Mouse (Mus musculus) C2C12 (cell line): ENCODE results near the gene Epsti1. TPM values are rescaled to one million over a fixed set of nuclear protein-coding genes. Genes with fewer than 3 reads are reported as not detected.

Experiments
- H3K27me3 ChIP-seq: one replicate; pipeline ENCODE4 v1.6.1; 2011; ENCODE audit not compliant: control insufficient read depth, insufficient read depth, insufficient read length
- H3K36me3 ChIP-seq: one replicate; pipeline ENCODE4 v1.6.1; 2011; ENCODE audit not compliant: control insufficient read depth, insufficient read depth
- H3K4me3 ChIP-seq: one replicate; pipeline ENCODE4 v1.5.1; 2011; ENCODE audit warnings: mild to moderate bottlenecking, control low read depth; ENCODE audit not compliant: poor library complexity, insufficient read depth, severe bottlenecking
- H3K79me2 ChIP-seq: one replicate; pipeline ENCODE4 v1.6.1; 2011; ENCODE audit not compliant: control insufficient read depth, insufficient read depth
- H3K79me3 ChIP-seq: one replicate; pipeline ENCODE4 v1.6.1; 2011; ENCODE audit warnings: low read depth, control low read depth
- H3ac ChIP-seq: one replicate; pipeline ENCODE3; 2011; ENCODE audit warnings: low read depth; ENCODE audit not compliant: control insufficient read depth, insufficient read length
- CEBPB ChIP-seq: IDR thresholded peaks from one replicate; pipeline ENCODE4 v1.6.1; 2011; ENCODE audit warnings: low read depth, mild to moderate bottlenecking, control low read depth, moderate library complexity
- CTCF ChIP-seq: IDR thresholded peaks from one replicate; pipeline ENCODE4 v1.5.1; 2011; ENCODE audit not compliant: control insufficient read depth, insufficient read depth, insufficient read length
- FOSL1 ChIP-seq: IDR thresholded peaks from one replicate; pipeline ENCODE4 v1.8.0; 2011; ENCODE audit warnings: mild to moderate bottlenecking, low read length; ENCODE audit not compliant: poor library complexity, insufficient read depth, severe bottlenecking
- MAX ChIP-seq: IDR thresholded peaks from one replicate; pipeline ENCODE4 v1.6.1; 2011; ENCODE audit warnings: mild to moderate bottlenecking, control low read depth
- MYOD1 ChIP-seq: IDR thresholded peaks from one replicate; pipeline ENCODE4 v1.6.1; 2011; ENCODE audit warnings: low read depth; ENCODE audit not compliant: control insufficient read depth, insufficient read length
- MYOG ChIP-seq: IDR thresholded peaks from one replicate; pipeline ENCODE4 v1.6.1; 2011; ENCODE audit not compliant: control insufficient read depth, insufficient read length; ENCODE audit errors: extremely low read depth
- USF1 ChIP-seq: IDR thresholded peaks from one replicate; pipeline ENCODE4 v1.6.1; 2011; ENCODE audit warnings: low read depth, mild to moderate bottlenecking, control low read depth, moderate library complexity
- long read RNA-seq, 2 experiments: library from polyadenylated mRNA; unstranded; transcript quantifications; one replicate each; pipeline ENCODE4 v2.0.0; 2019 to 2020
- polyA plus RNA-seq: library from polyadenylated mRNA; unstranded; fragments of >200 nt; fragmentation: generic; extraction: Trizol; gene quantifications from one replicate; pipeline ENCODE4 v1.2.1, GENCODE M21; 2012; ENCODE audit warnings: missing spikeins

Epsti1 gene
- polyA plus RNA-seq = 0.11 TPM
- long read RNA-seq, experiment 1, partial matches to known transcripts = 0 of 1 reads
- long read RNA-seq, experiment 1, other reads (novel, unspliced or antisense) = 0 of 1 reads
- long read RNA-seq, experiment 2 = 0 reads

DNA sequence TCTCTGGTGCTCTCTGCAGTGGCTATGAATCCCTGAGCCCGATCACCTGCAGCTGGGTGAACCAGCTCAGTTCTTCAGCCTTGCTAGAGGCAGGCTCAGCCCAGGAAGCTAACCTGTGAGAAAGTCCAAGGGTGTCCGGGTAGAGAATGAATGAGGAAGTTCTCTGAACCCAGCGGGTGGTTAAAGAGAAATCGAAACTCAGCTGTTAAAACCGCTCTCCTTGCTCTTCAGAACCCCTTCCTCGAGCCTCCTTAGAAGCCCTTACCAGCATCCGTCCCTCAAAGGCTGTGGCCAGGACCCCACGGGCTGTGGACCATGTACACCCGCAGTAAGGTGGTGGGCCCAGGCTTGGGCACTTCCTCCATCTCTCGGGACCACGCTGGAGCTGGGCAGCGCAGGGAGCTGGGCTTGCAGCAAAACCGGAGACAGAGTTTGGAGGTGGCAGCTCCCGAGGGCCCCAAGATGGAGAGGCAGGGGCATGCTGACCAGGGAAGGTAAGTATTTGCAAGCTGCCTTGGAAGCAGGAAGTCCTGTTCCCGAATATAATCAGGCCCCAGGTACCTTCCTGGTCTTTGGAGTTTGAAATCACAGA, at the start of gene Epsti1:
TSS of gene Epsti1 (plus strand) at position 69 of the 592 bp plus-strand sequence.
- Histone ChIP-seq H3K79me2 (no peaks in the 10 kb centered on the region), H3K79me3 (no peaks in the 10 kb centered on the region), H3K4me3 (no peak within 1 kb of the TSS), H3ac (no peak within 1 kb of the TSS), H3K27me3 (no peaks in the 10 kb centered on the region), H3K36me3 (no peaks in the 10 kb centered on the region)
- TF ChIP-seq MAX = no peak
- TF ChIP-seq USF1 = no peak
- TF ChIP-seq MYOD1 = no peak
- no peak for TF ChIP-seq CTCF

DNA sequence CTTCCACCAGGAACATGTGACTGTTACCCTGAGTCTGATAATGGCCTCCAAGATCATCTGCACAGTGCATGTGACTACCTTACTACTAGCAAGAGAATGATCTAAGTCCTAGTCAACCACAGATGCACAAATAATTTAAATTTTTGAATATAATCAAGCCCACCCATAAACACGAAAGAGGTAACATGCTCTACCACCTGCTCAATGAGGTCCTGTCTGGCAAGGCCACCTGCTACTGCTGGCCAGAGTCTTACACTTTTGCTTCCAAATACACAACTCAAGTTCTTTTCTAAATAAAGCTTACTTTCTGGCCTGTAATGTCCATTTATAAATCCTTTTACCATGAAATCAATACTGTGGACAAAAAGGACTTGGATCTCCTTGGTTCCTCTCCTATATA, 44.1 kb upstream of the Epsti1 start:
- H3K79me2 ChIP-seq = peaks cover 10% of the 10 kb centered on the region
- no peak overlapping the region for H3K4me3 ChIP-seq
- no peaks in the 10 kb centered on the region for H3K27me3 ChIP-seq
- H3K79me3 ChIP-seq = peaks cover 5% of the 10 kb centered on the region
- no peak overlapping the region for H3ac ChIP-seq
- no peak for TF ChIP-seq MYOG
- no peak for TF ChIP-seq USF1
- TF ChIP-seq CEBPB = no peak
- TF ChIP-seq MAX = no peak
- TF ChIP-seq MYOD1 = no peak
- no peak for TF ChIP-seq CTCF
- no peak for TF ChIP-seq FOSL1
- peaks cover 7% of the 10 kb centered on the region for H3K36me3 ChIP-seq

DNA sequence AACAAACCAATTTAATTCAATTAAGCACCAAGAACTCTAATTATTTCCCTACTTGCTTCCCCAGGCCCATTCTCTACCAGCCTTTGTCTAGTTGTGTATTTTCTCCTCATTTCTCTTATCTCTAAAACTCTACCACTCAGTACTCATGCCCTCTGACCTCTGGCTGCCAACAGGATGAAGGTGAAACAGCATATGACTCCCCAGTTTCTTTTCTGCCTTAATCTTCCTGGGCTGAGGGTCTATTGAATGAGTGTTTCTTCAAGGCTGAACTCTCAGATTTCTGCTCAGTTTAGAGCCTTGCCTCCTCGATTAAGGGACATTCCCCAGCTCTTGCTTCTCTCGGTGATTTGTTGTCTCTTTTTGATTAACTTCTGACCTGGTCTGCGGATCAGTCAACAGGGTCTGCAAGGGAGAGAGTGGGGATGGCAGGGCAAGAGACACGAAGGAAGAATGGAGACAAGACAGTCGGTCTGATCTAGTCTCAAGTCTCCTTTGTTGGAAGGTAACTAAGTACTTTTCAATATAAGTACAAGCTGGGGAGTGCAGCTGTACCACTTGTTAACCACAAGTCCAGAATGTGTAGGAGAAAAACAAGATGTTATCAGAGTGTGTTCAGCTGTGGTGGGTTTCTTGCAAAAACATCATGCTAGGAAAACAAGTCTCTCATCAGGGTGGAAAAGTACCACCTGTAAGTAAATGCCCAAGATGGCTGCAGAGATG, 43.0 kb upstream of the Epsti1 start:
- Histone ChIP-seq H3K27me3 (no peaks in the 10 kb centered on the region), H3K79me3 (peaks cover 5% of the 10 kb centered on the region), H3K4me3 (no peak overlapping the region), H3K79me2 (peaks cover 10% of the 10 kb centered on the region), H3K36me3 (peaks cover 10% of the 10 kb centered on the region), H3ac (no peak overlapping the region)
- TF ChIP-seq MYOG (no peak), FOSL1 (no peak), MAX (no peak), USF1 (no peak), MYOD1 (no peak), CEBPB (no peak), CTCF (no peak)

DNA sequence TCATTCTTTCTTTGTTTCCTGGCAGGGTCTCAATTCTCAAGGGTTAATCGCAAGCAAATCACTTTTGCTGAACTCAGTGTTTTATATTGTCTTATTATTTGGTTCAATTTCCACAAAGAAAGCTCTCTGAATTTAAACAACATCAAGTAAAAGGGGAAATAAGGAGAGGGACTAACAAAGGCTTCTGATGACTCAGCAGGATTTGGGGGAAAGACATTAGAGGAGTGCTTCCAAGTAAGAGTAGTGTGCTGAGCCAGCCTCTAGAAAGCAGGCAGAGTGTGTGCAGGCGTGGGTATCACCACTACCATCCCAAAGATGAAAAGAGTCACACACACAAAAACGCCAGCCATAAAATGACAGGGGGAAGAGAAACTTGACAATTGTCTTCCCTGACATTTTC, 40.0 kb upstream of the Epsti1 start:
- TF ChIP-seq MYOD1 = no peak

DNA sequence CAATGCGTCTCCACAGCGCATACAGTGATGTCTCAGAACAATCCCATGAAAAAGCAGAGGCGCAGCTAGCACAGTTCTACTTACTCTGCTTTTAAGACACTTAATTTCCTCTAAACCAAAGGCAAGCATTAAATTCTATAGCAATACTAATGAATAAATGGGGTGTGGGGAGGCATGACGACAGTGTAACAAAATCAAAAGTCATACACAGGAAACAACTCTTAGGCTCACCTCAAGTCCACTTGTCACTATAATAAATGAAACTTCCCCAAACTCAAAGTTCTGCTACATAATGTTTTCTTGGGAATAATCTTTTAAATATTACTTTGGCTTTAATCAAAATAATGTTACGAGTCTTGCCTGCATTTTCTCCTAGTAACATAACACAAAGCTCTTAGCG, 39.5 kb upstream of the Epsti1 start:
- H3K4me3 ChIP-seq = no peak overlapping the region
- TF ChIP-seq CTCF (no peak), MYOG (no peak), MYOD1 (no peak), CEBPB (no peak), MAX (no peak), FOSL1 (no peak), USF1 (no peak)
- H3K36me3 ChIP-seq = peaks cover 5% of the 10 kb centered on the region
- H3K27me3 ChIP-seq = no peaks in the 10 kb centered on the region
- peaks cover 11% of the 10 kb centered on the region for H3K79me3 ChIP-seq
- peaks cover 17% of the 10 kb centered on the region for H3K79me2 ChIP-seq
- no peak overlapping the region for H3ac ChIP-seq

More for the DNA sequence above, 40.0 kb upstream of the Epsti1 start:
- H3K4me3 ChIP-seq = no peak overlapping the region
- peaks cover 8% of the 10 kb centered on the region for H3K36me3 ChIP-seq
- H3K27me3 ChIP-seq = no peaks in the 10 kb centered on the region
- H3K79me2 ChIP-seq = peaks cover 17% of the 10 kb centered on the region
- H3K79me3 ChIP-seq = peaks cover 11% of the 10 kb centered on the region
- H3ac ChIP-seq = no peak overlapping the region

DNA sequence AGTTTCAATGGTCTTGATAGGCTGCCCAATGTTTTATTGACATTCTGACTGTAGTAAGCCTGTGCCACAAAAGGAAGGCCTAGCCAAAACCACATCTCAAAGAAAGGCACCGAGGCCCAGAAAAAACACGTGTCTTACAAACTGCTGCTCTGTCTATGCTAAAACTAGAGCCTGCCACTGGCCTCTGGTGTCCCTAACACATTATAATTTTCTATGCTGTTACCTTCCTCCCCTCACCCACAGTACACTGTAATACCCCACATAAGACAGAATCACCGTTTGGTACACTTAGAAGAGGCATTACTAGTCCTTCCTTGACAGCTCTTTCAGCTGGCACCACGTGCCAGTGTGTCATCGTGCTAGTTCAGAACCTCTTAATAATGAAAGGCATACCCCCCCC, 36.4 kb upstream of the Epsti1 start:
- H3ac ChIP-seq = no peak overlapping the region
- no peaks in the 10 kb centered on the region for H3K27me3 ChIP-seq
- H3K79me2 ChIP-seq = peaks cover 17% of the 10 kb centered on the region
- TF ChIP-seq MYOG = no peak
- no peak for TF ChIP-seq USF1
- TF ChIP-seq MYOD1 = no peak
- no peak for TF ChIP-seq CTCF
- TF ChIP-seq MAX = no peak
- TF ChIP-seq CEBPB = no peak
- no peak for TF ChIP-seq FOSL1
- H3K4me3 ChIP-seq = no peak overlapping the region
- peaks cover 8% of the 10 kb centered on the region for H3K79me3 ChIP-seq
- peaks cover 13% of the 10 kb centered on the region for H3K36me3 ChIP-seq
